Mouse (Mus musculus): ENCODE measurements around the gene Morc3.

DNA sequence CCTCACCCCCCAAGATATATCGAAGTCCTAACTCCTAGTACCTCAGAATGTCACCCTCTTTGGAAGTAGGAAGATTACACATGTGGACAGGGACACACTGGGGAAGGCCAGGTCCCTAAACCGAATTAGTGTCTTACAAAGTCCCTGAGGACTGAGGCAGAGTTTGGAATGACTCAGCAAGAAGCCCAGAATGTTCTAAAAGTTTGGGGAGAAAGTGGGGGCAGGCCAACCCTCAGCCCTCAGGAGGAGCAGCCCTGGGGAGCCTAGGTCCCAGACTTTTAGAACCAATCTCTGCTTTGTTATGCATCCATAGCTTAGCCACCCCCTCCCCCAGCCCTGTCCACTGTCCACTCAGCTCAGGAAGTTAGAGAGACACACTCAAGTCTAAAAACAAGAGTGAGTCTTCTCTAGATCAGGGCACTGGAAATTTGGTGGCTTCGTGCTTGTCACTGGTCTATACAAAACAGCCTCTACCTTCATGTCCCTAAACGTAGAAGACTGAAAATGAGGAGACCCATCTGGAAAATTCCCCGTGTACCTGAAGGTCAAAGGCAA lies 91.0 kb downstream of the Morc3 start:
- TF ChIP-seq CTCF (IDR thresholded peaks at IDR 0.05; ENCODE audit: borderline replicate concordance, extremely low read depth, insufficient read depth, insufficient read length) (no peak), POLR2A (IDR thresholded peaks at IDR 0.05; ENCODE audit: borderline replicate concordance, extremely low read depth, insufficient read depth, insufficient read length, poor library complexity, severe bottlenecking) (no peak)
